Comparison of ENCODE assay signal across 8 mouse cellular contexts in the genomic region with DNA sequence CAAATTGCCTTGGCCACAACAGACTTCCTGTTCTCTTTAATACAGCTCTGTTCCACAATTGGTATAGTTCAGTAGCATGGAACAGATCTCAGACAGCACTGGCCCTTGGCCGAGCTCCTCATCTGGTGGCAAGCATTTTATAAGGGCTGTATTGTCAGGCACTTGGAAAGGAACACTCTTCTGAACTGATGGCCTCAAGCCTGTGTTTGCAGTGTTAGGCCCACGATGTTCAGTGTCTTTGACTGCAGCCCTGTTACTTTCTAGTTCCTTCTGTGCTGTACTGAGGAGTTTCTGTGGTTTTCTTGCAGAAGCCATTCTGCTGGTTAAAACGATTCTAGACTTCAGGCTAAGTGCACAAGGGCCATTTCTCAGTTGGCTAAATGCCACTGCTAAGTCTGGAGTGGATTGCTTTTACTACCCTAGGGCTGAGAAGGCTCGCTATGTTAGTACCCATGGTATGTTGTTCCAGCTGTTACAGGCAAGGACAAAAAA.
DNase-seq lines count a peak whose midpoint lies in the region; ATAC-seq lines count a peak whose summit lies in the region.

No protein-coding gene starts in this region.

- intact Hi-C loops in heart, postnatal 14 days (cut with DNase I) = no loop called here
- intact Hi-C loops in left cerebral cortex, postnatal 25 days (cut with DNase I) = no loop called here

- no peak for ATAC-seq in cerebellum, adult (ENCODE audit: insufficient number of reproducible peaks, low FRiP score, low TSS enrichment)
- no peak for ATAC-seq in erythroblast, adult 5-6 weeks (replicated peaks; ENCODE audit: low FRiP score, poor library complexity, severe bottlenecking)

- peak; percentile 1 for DNase-seq in cerebellum, adult 11 months
- DNase-seq in urinary bladder, postnatal 14 days (ENCODE audit: low spot score) = peak; percentile 14
- no peak for DNase-seq in urinary bladder, postnatal 10 days (ENCODE audit: low spot score)
- DNase-seq in heart, postnatal 14 days = peak; percentile 25 to 55
- DNase-seq in left cerebral cortex, postnatal 25 days (ENCODE audit: low spot score in 2 of 2) = peak; percentile 37 to 55
- peak; percentile 31 for DNase-seq in right cerebral cortex, postnatal 14 days
